Mouse (Mus musculus): ENCODE results near the gene 4930404N11Rik. TPM values are rescaled to one million over a fixed set of nuclear protein-coding genes. Genes with fewer than 3 reads are reported as not detected.

The 4930404N11Rik gene
- polyA plus RNA-seq, 1 experiment, result 3.2 TPM

DNA sequence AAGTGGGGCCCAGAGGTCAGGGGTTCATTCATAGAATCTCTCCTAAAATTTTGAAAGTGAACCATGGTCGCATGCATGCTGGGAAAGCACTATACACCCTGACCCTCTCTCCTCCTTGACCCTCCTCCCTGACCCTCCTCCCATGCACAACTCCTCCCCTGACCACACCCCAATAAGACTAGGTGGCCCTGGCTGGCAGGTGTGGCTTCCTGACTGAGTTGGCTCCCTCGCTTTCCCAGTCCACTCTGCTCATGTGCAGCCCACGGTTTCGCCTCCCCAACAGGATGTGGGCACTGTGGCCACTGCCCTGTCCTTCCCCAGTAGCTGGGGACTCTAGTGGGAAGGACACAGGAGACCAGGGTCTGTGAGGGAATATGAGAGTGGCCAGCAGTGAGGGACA is 44.7 kb upstream of the 4930404N11Rik start:
- Histone ChIP-seq H3K9me3 (ENCODE audit: control insufficient read depth, low read length) (no peaks in the 10 kb centered on the region; the same call in 1 of the 2 replicates), H3K36me3 (ENCODE audit: control insufficient read depth) (no peaks in the 10 kb centered on the region; the same call in 1 of the 2 replicates), H3K4me1 (ENCODE audit: control insufficient read depth) (peaks cover 38% of the 10 kb centered on the region), H3K4me3 (replicated peaks) (no peak overlapping the region), H3K27me3 (ENCODE audit: control insufficient read depth) (peaks cover 39% of the 10 kb centered on the region)
- TF ChIP-seq GATA1 (IDR thresholded peaks at IDR 0.05; ENCODE audit: low read length) (no peak), TAL1 (IDR thresholded peaks at IDR 0.05; ENCODE audit: low read length) (no peak)

DNA sequence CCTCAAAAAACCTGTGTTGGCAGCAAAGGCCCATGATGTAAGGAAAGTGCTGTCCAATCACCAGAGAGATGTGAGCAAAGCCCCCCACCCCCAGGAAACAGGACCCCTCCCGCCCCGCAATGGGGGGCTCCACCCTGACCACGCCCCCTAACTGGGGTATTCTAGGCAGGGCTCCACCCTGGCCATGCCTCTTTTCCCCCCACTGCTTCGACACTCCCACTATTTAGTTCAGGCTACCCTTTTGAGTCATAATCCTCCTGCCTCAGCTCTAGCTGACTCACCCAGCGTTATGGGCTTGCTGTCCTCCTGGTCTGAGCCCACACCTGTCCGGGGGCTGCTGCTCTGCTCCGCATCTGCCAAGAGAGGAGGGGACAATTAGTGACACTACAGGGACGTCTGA is 43.7 kb upstream of the 4930404N11Rik start:
- Histone ChIP-seq H3K4me1 (ENCODE audit: control insufficient read depth) (peaks cover 43% of the 10 kb centered on the region), H3K4me3 (replicated peaks) (no peak overlapping the region), H3K36me3 (ENCODE audit: control insufficient read depth) (no peaks in the 10 kb centered on the region; the same call in 1 of the 2 replicates), H3K27me3 (ENCODE audit: control insufficient read depth) (peaks cover 48% of the 10 kb centered on the region), H3K9me3 (ENCODE audit: control insufficient read depth, low read length) (no peaks in the 10 kb centered on the region; the same call in 1 of the 2 replicates)
- TF ChIP-seq GATA1 (IDR thresholded peaks at IDR 0.05; ENCODE audit: low read length) (no peak), TAL1 (IDR thresholded peaks at IDR 0.05; ENCODE audit: low read length) (no peak)

DNA sequence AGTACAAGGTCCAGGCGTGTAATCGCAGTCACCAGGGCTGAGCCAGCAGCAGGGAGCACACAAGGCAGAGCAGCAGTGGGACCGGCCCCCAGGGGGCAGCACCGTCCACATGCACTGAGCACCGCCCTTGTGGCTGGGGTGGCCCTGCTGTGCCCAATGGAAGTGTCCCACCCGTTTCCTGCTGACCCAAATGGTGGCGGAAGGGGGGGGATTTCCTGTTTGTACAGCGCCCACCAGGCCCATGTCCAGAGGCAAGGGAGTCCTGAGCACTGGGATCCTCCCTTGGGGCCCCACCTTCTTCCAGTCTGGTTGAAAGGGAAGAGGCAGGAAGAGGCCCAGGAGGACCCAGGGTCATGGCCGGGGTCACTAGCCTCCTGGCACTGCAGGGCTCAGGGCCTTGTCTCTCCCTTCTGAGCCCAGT is 43.3 kb upstream of the 4930404N11Rik start:
- no peaks in the 10 kb centered on the region; the same call in 1 of the 2 replicates for H3K9me3 ChIP-seq (ENCODE audit: control insufficient read depth, low read length)
- TF ChIP-seq TAL1 (IDR thresholded peaks at IDR 0.05; ENCODE audit: low read length) (no peak), GATA1 (IDR thresholded peaks at IDR 0.05; ENCODE audit: low read length) (no peak)
- H3K27me3 ChIP-seq (ENCODE audit: control insufficient read depth), result peaks cover 52% of the 10 kb centered on the region
- H3K36me3 ChIP-seq (ENCODE audit: control insufficient read depth), result no peaks in the 10 kb centered on the region; the same call in 1 of the 2 replicates
- H3K4me3 ChIP-seq (replicated peaks), result no peak overlapping the region
- H3K4me1 ChIP-seq (ENCODE audit: control insufficient read depth), result peaks cover 42% of the 10 kb centered on the region

DNA sequence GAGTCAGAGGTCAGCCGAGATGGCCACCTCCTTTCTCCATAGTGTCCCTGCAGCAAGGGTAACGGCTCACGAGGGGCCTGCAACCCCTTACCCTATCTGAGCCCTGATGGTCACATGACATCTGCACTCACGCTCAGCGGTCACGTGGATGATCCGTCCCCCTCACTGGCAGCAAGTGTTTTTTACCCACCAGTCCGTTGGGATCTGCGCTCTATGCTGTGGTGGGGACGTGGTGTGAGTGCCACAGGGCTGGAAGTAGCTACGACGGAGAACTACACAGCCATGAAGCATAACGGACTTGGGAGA is 42.8 kb upstream of the 4930404N11Rik start:
- no peak overlapping the region for H3K4me3 ChIP-seq (replicated peaks)
- H3K36me3 ChIP-seq (ENCODE audit: control insufficient read depth), result no peaks in the 10 kb centered on the region; the same call in 1 of the 2 replicates
- H3K4me1 ChIP-seq (ENCODE audit: control insufficient read depth), result peaks cover 39% of the 10 kb centered on the region
- no peaks in the 10 kb centered on the region; the same call in 1 of the 2 replicates for H3K9me3 ChIP-seq (ENCODE audit: control insufficient read depth, low read length)
- peaks cover 55% of the 10 kb centered on the region for H3K27me3 ChIP-seq (ENCODE audit: control insufficient read depth)
- TF ChIP-seq TAL1 (IDR thresholded peaks at IDR 0.05; ENCODE audit: low read length), result no peak
- no peak for TF ChIP-seq GATA1 (IDR thresholded peaks at IDR 0.05; ENCODE audit: low read length)

DNA sequence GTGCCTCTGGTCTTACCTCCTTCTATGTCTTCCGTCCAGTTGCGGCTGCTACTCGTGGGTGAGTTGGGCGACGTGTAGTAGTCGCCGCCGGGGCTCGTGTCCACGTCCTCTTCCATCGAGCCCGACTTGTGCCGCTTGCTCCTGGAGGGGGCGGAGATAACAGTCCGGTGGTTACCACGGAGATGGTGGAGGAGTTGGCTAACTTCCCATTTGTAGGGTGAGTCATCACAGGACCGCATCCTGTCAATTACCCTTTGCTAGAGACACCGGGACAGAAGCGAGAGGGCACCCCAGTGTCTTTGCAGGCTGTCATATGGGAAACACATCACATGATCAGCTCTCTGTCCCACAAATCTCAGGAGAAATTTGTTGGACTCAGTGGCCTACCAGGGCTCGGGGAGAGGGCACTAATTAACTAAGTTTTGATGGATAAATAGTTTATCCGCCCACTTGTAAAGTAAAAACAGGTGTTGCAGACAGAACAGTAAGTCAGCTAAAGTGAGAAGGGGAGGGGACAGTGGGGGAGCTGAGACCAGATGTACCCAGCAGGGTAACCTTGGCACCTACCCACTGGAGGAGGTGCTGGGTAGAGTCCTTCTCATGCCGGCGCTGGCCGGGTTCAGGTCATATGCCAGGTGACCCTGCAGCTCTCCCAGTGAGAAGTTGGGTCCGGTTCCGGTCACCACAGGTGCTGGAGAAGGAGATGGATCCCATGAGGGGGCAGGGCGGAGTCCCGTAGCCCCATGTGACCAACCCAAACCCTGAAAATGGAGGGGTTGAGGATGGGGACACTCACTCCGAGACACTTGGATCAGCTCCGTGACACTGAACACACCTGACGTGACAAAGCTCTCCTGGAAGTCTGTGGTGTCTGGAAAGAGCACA is 42.2 kb upstream of the 4930404N11Rik start:
- no peaks in the 10 kb centered on the region; the same call in 1 of the 2 replicates for H3K36me3 ChIP-seq (ENCODE audit: control insufficient read depth)
- H3K4me3 ChIP-seq (replicated peaks), result no peak overlapping the region
- no peaks in the 10 kb centered on the region; the same call in 1 of the 2 replicates for H3K9me3 ChIP-seq (ENCODE audit: control insufficient read depth, low read length)
- TF ChIP-seq TAL1 (IDR thresholded peaks at IDR 0.05; ENCODE audit: low read length) (no peak), GATA1 (IDR thresholded peaks at IDR 0.05; ENCODE audit: low read length) (no peak)
- H3K27me3 ChIP-seq (ENCODE audit: control insufficient read depth), result peaks cover 59% of the 10 kb centered on the region
- peaks cover 41% of the 10 kb centered on the region for H3K4me1 ChIP-seq (ENCODE audit: control insufficient read depth)

DNA sequence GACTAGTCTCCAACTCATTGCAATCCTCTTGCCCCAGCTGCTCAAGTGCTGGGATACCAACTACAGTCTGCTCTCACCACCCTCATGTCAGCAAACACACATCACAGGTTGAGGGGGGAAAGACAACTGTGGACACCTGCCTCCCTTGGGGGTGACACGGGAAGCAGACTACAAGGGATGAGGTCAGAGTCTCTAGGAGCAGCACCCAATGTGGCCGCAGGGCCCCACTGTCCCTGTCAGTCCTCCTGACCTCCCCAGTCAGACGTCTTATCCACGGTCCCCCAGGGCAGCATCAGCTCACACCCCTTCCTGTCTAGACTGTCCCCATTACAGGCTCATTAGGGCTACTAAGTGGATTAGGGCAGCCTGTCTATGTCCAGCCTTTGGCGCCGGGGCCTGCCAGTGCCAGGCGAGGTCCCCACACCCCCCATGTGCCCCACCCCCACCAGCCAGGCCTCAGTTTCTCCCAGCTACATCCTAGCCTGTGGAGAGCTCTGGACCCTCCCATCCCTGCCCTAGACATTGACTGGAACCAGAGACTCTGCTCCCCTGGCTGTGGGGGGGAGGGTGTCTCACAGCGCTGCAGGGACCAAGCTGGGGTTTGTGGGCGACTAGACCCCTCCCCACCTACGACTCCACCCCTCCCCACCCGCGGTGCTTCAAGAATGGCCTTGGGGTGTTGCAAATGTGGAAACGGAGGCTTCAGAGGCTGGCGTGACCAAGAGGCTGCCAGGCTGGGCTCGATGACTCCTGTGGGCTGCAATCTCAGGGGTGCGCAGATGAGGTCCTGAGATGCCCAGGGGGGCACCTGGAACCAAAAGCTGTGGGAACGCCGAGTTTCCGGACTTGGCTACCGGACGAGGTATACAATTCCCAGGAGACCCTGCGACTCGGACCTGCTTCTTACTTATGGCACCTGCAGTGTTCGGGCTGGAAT is 41.2 kb upstream of the 4930404N11Rik start:
- no peaks in the 10 kb centered on the region; the same call in 1 of the 2 replicates for H3K36me3 ChIP-seq (ENCODE audit: control insufficient read depth)
- H3K9me3 ChIP-seq (ENCODE audit: control insufficient read depth, low read length), result no peaks in the 10 kb centered on the region; the same call in 1 of the 2 replicates
- peaks cover 61% of the 10 kb centered on the region for H3K27me3 ChIP-seq (ENCODE audit: control insufficient read depth)
- no peak overlapping the region for H3K4me3 ChIP-seq (replicated peaks)
- peaks cover 47% of the 10 kb centered on the region for H3K4me1 ChIP-seq (ENCODE audit: control insufficient read depth)
- TF ChIP-seq TAL1 (IDR thresholded peaks at IDR 0.05; ENCODE audit: low read length), result no peak
- no peak for TF ChIP-seq GATA1 (IDR thresholded peaks at IDR 0.05; ENCODE audit: low read length)

DNA sequence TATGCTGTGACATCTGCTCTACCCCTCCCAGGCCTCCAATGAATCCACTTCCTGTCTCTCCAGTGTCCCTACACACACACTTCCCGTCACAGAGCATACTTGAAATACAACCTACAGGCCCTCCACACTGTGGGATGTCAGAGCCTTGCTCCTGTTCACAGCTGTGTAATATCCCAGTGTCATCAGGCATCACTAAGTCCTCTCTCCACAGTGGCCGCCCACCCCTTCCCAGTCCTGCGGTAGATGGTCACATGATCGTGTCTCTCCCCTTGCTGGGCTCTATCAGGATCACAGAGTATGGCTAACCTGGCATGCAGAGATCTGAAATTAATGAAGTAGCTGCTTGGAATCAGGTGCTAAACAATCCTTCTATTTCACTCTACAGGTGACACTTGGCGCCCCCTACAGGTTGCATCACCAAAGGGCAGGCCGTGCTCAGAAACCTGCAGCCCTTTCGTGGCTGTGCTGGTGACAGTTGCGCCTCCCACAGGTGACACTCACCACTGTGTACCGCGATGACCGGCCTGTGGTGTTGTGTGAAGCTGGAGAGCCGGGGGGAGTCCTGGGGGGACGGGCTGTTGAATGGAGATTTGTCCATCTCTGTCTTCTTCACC is 40.1 kb upstream of the 4930404N11Rik start:
- Histone ChIP-seq H3K36me3 (ENCODE audit: control insufficient read depth) (no peaks in the 10 kb centered on the region; the same call in 1 of the 2 replicates), H3K27me3 (ENCODE audit: control insufficient read depth) (peaks cover 63% of the 10 kb centered on the region), H3K4me1 (ENCODE audit: control insufficient read depth) (peaks cover 49% of the 10 kb centered on the region), H3K9me3 (ENCODE audit: control insufficient read depth, low read length) (no peaks in the 10 kb centered on the region; the same call in 1 of the 2 replicates), H3K4me3 (replicated peaks) (no peak overlapping the region)
- TF ChIP-seq TAL1 (IDR thresholded peaks at IDR 0.05; ENCODE audit: low read length) (no peak), GATA1 (IDR thresholded peaks at IDR 0.05; ENCODE audit: low read length) (no peak)

DNA sequence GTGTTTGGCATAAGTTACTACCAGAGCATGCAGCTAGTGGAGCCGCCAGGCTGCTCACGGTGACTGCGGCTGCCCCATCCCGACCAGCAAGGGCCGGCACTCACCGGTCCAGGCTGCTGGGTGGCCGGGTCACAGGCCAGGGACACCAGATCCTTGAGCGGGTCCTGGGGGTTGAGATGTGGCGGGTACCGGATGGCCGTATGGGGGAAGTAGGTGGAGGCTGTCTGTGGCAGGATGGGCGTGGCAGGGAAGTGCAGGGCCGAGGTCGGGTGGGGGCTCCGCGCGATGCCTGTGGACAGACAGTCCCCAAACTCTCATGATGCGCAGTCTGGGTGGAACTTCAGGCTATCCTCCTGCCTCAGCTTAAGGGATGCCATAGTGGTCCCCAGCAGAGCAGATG is 39.1 kb upstream of the 4930404N11Rik start:
- peaks cover 65% of the 10 kb centered on the region for H3K27me3 ChIP-seq (ENCODE audit: control insufficient read depth)
- TF ChIP-seq TAL1 (IDR thresholded peaks at IDR 0.05; ENCODE audit: low read length) (no peak), GATA1 (IDR thresholded peaks at IDR 0.05; ENCODE audit: low read length) (no peak)
- H3K4me3 ChIP-seq (replicated peaks), result no peak overlapping the region
- H3K4me1 ChIP-seq (ENCODE audit: control insufficient read depth), result peaks cover 44% of the 10 kb centered on the region
- peaks cover 3% of the 10 kb centered on the region; the same call in 1 of the 2 replicates for H3K36me3 ChIP-seq (ENCODE audit: control insufficient read depth)
- no peaks in the 10 kb centered on the region; the same call in 1 of the 2 replicates for H3K9me3 ChIP-seq (ENCODE audit: control insufficient read depth, low read length)
